In genomic region chr10:94068701-94069100, GRCm38 (mm10) we compare ENCODE assay signal across 12 mouse cellular contexts. TPM values are rescaled to one million over a fixed set of nuclear protein-coding genes. Genes with fewer than 3 reads are reported as not detected.
A peak's percentile ranks its signal among the peaks of the same experiment; 100 is the strongest.
DNase-seq lines count a peak whose midpoint lies in the region; ATAC-seq and TF ChIP-seq lines count a peak whose summit lies in the region.
"Had no signal": no experiment of that assay in that cellular context is flagged by ENCODE, and none has a peak within 500 bp of the region (broad histone marks: within the 10 kb centered on the region; RNA-seq: fewer than 3 reads in every experiment).

No protein-coding gene starts in this region.

- no peak overlapping the region for H3K4me3 ChIP-seq in lung, postnatal 0 days (ENCODE audit: low read depth, low read length)
- no peak overlapping the region for H3K4me3 ChIP-seq in midbrain, postnatal 0 days (ENCODE audit: low read depth, low read length)
- H3K4me3 ChIP-seq: erythroblast, embryonic 14.5 days; neural tube, embryonic 12.5 days had no signal

- no peak overlapping the region for H3K27ac ChIP-seq in lung, postnatal 0 days (ENCODE audit: low read length)
- H3K27ac ChIP-seq in midbrain, postnatal 0 days (ENCODE audit: low read depth, low read length): no peak overlapping the region
- H3K27ac ChIP-seq: neural tube, embryonic 12.5 days had no signal

- TF ChIP-seq CTCF in lung, postnatal 0 days (IDR thresholded peaks at IDR 0.05): no peak
- no peak for TF ChIP-seq CTCF in midbrain, postnatal 0 days (IDR thresholded peaks at IDR 0.05)

- ATAC-seq in lung, postnatal 0 days: no peak
- no peak for ATAC-seq in midbrain, postnatal 0 days (ENCODE audit: low FRiP score)
- ATAC-seq: Patski had no signal

- no peaks in the 10 kb centered on the region for H3K27me3 ChIP-seq in lung, postnatal 0 days (replicated peaks; ENCODE audit: insufficient read depth, low read length)
- H3K27me3 ChIP-seq in midbrain, postnatal 0 days (ENCODE audit: insufficient read depth, low read length): no peaks in the 10 kb centered on the region
- H3K27me3 ChIP-seq: neural tube, embryonic 12.5 days; Patski had no signal

- no peaks in the 10 kb centered on the region for H3K9me3 ChIP-seq in lung, postnatal 0 days (ENCODE audit: low read length)
- no peaks in the 10 kb centered on the region for H3K9me3 ChIP-seq in midbrain, postnatal 0 days (ENCODE audit: low read length)
- H3K9me3 ChIP-seq: neural tube, embryonic 12.5 days had no signal

- H3K9ac ChIP-seq in lung, postnatal 0 days (replicated peaks; ENCODE audit: low read depth): no peak overlapping the region
- H3K9ac ChIP-seq in midbrain, postnatal 0 days (replicated peaks; ENCODE audit: low read length, poor library complexity, severe bottlenecking): no peak overlapping the region
- H3K9ac ChIP-seq: neural tube, embryonic 12.5 days had no signal

- no peaks in the 10 kb centered on the region for H3K36me3 ChIP-seq in lung, postnatal 0 days (ENCODE audit: insufficient read depth, low read length)
- H3K36me3 ChIP-seq in midbrain, postnatal 0 days (ENCODE audit: insufficient read depth, low read length): no peaks in the 10 kb centered on the region
- H3K36me3 ChIP-seq: neural tube, embryonic 12.5 days had no signal

- H3K4me2 ChIP-seq in lung, postnatal 0 days (replicated peaks; ENCODE audit: low read depth, low read length): no peak overlapping the region
- H3K4me2 ChIP-seq in midbrain, postnatal 0 days (ENCODE audit: low read depth, low read length, poor library complexity, severe bottlenecking): no peak overlapping the region
- H3K4me2 ChIP-seq: neural tube, embryonic 12.5 days had no signal

- peak; percentile 40 to 45 for DNase-seq in cerebellum, adult 18-20 months
- DNase-seq in cerebellum, postnatal 4 days (ENCODE audit: low spot score in 2 of 2): no peak
- peak; percentile 56 for DNase-seq in testis, postnatal 10 days (ENCODE audit: low spot score)
- no peak for DNase-seq in testis, postnatal 14 days (ENCODE audit: low spot score)
- peak; percentile 39 to 52 for DNase-seq in kidney, postnatal 25 days
- no peak for DNase-seq in lung, postnatal 0 days (ENCODE audit: low spot score)
- no peak for DNase-seq in B cell, adult 2 months
- DNase-seq in midbrain, postnatal 0 days (ENCODE audit: low spot score): no peak
- DNase-seq: lung, postnatal 4 days had no signal

- TF ChIP-seq EP300 in lung, postnatal 0 days (IDR thresholded peaks at IDR 0.05): no peak

- WGBS in lung, postnatal 0 days: 86% methylated on average over 5 of the region's 5 CpGs
- WGBS in midbrain, postnatal 0 days: 88% methylated on average over 5 of the region's 5 CpGs

- H3K4me1 ChIP-seq in lung, postnatal 0 days (ENCODE audit: insufficient read depth, low read depth, low read length): no peaks in the 10 kb centered on the region
- H3K4me1 ChIP-seq in midbrain, postnatal 0 days (ENCODE audit: insufficient read depth, low read length): 0 out of 2 replicates have a peak, but pooled peaks cover 3% of the 10 kb centered on the region
- H3K4me1 ChIP-seq: neural tube, embryonic 12.5 days had no signal

RNA-seq across cellular contexts. Expression of gene Fgd6, which starts 32.9 kb away (rescaled TPM):
- polyA plus RNA-seq in lung, postnatal 0 days (2015; fragmentation: Nextera tagmentation; extraction: Ambion mirVana): 3.2 and 4.1 TPM in 2 replicates
- 3.1 and 3.5 TPM in 2 replicates for total RNA-seq in midbrain, postnatal 0 days (2014; rRNA removed)
- 1.2 and 1.4 TPM in 2 replicates for polyA plus RNA-seq in midbrain, postnatal 0 days (2015; fragmentation: Nextera tagmentation; extraction: Ambion mirVana)

RNA-seq across cellular contexts. Expression of gene Vezt, which starts 33.1 kb away (rescaled TPM):
- polyA plus RNA-seq in lung, postnatal 0 days (2015; fragmentation: Nextera tagmentation; extraction: Ambion mirVana): 14.3 and 17.7 TPM in 2 replicates
- 38.2 and 57.3 TPM in 2 replicates for total RNA-seq in midbrain, postnatal 0 days (2014; rRNA removed)
- 38.6 and 39.3 TPM in 2 replicates for polyA plus RNA-seq in midbrain, postnatal 0 days (2015; fragmentation: Nextera tagmentation; extraction: Ambion mirVana)

Comparison
In these comparisons a context has a peak if more than half of its experiments do, and no peak if none do; other contexts are left out.
1. DNase-seq: peak in cerebellum, adult 18-20 months (2 of 2), testis, postnatal 10 days (single experiment) and kidney, postnatal 25 days (2 of 2); none in cerebellum, postnatal 4 days (0 of 2), testis, postnatal 14 days (single experiment), lung, postnatal 0 days (single experiment), B cell, adult 2 months (0 of 2) and midbrain, postnatal 0 days (single experiment).